Mouse (Mus musculus): Measurements from ENCODE around the gene Celf5.

Gene Celf5

GRCm38 (mm10) chr10:81427327-81427726 lies 55.2 kb downstream of the Celf5 start:
- DNase-seq (ENCODE audit: low read depth, low spot score) = no peak

GRCm38 (mm10) chr10:81426897-81427296 lies 55.6 kb downstream of the Celf5 start:
- DNase-seq (ENCODE audit: low read depth, low spot score) = no peak

- DNase-seq (ENCODE audit: low read depth, low spot score) = no peak
Observed at GRCm38 (mm10) chr10:81426081-81426671, 56.3 kb downstream of the Celf5 start.

- DNase-seq (ENCODE audit: low read depth, low spot score) = no peak
Observed at GRCm38 (mm10) chr10:81425236-81425850, 57.2 kb downstream of the Celf5 start.

GRCm38 (mm10) chr10:81424246-81425051 lies 58.1 kb downstream of the Celf5 start:
- DNase-seq (ENCODE audit: low read depth, low spot score) = no peak

- no peak for DNase-seq (ENCODE audit: low read depth, low spot score)
Observed at GRCm38 (mm10) chr10:81423476-81424245, 58.8 kb downstream of the Celf5 start.

- no peak for DNase-seq (ENCODE audit: low read depth, low spot score)
Observed at GRCm38 (mm10) chr10:81422661-81423217, 59.8 kb downstream of the Celf5 start.

GRCm38 (mm10) chr10:81422191-81422590 lies 60.3 kb downstream of the Celf5 start:
- DNase-seq (ENCODE audit: low read depth, low spot score) = no peak

GRCm38 (mm10) chr10:81421797-81422100 lies 60.8 kb downstream of the Celf5 start:
- no peak for DNase-seq (ENCODE audit: low read depth, low spot score)

- DNase-seq (ENCODE audit: low read depth, low spot score) = no peak
Observed at GRCm38 (mm10) chr10:81421041-81421796, 61.3 kb downstream of the Celf5 start.

GRCm38 (mm10) chr10:81420191-81420767 lies 62.2 kb downstream of the Celf5 start:
- DNase-seq (ENCODE audit: low read depth, low spot score) = no peak

- DNase-seq (ENCODE audit: low read depth, low spot score) = no peak
Observed at GRCm38 (mm10) chr10:81419111-81419928, 63.2 kb downstream of the Celf5 start.

GRCm38 (mm10) chr10:81418216-81419070 lies 64.1 kb downstream of the Celf5 start:
- DNase-seq (ENCODE audit: low read depth, low spot score) = no peak

- DNase-seq (ENCODE audit: low read depth, low spot score) = no peak
Observed at GRCm38 (mm10) chr10:81417227-81418215, 65.0 kb downstream of the Celf5 start.

- no peak for DNase-seq (ENCODE audit: low read depth, low spot score)
Observed at GRCm38 (mm10) chr10:81416581-81417226, 65.8 kb downstream of the Celf5 start.

- no peak for DNase-seq (ENCODE audit: low read depth, low spot score)
Observed at GRCm38 (mm10) chr10:81415549-81416310, 66.8 kb downstream of the Celf5 start.

Measured in c-Kit-negative CD71-positive TER-119-positive erythroid progenitor cells, embryonic 14.5 days (primary cell).